Mouse (Mus musculus) spleen, embryonic (tissue): ENCODE measurements around the gene Arhgef3.

ENCODE experiments used
- CTCF ChIA-PET: fragments of 350-600 bp; sonication (Branson Sonifier 250); formaldehyde crosslinking; loops from one replicate; lab custom pipeline; 2022; lab: Charles Lee

Arhgef3 gene

GRCm38 (mm10) chr14:27358202-27358601 lies 243.5 kb downstream of the Arhgef3 start:
- CTCF ChIA-PET: interaction anchor here (0.7 kb wide), 1 partner anchor 17 kb away, joined by 3 read pairs; no protein-coding TSS in a partner anchor

GRCm38 (mm10) chr14:27360849-27361248 lies 246.2 kb downstream of the Arhgef3 start:
- CTCF ChIA-PET: interaction anchor here (0.5 kb wide), 1 partner anchor 16 kb away, joined by 3 read pairs; no protein-coding TSS in a partner anchor

- CTCF ChIA-PET: interaction anchor here (0.5 kb wide), 1 partner anchor 16 kb away, joined by 3 read pairs; no protein-coding TSS in a partner anchor
Measured at GRCm38 (mm10) chr14:27361514-27361913, 246.8 kb downstream of the Arhgef3 start.

- CTCF ChIA-PET: interaction anchor here (0.6 kb wide), 1 partner anchor 63 kb away, joined by 5 read pairs; no protein-coding TSS in a partner anchor
Measured at GRCm38 (mm10) chr14:27364668-27365257, 250.1 kb downstream of the Arhgef3 start.

GRCm38 (mm10) chr14:27367117-27367711 lies 252.5 kb downstream of the Arhgef3 start:
- CTCF ChIA-PET: interaction anchor here (0.8 kb wide), 1 partner anchor 28 kb away, joined by 3 read pairs; no protein-coding TSS in a partner anchor

- CTCF ChIA-PET: interaction anchor here (0.8 to 1.3 kb wide), 2 partner anchors 14 to 20 kb away, joined by 3 to 9 read pairs; no protein-coding TSS in a partner anchor
Measured at GRCm38 (mm10) chr14:27368619-27369018, 253.9 kb downstream of the Arhgef3 start.

GRCm38 (mm10) chr14:27369503-27369902 lies 254.8 kb downstream of the Arhgef3 start:
- CTCF ChIA-PET: interaction anchor here (0.5 to 1.3 kb wide), 4 partner anchors 14 to 27 kb away, joined by 3 to 9 read pairs (median 4); no protein-coding TSS in a partner anchor

GRCm38 (mm10) chr14:27371669-27372076 lies 257.0 kb downstream of the Arhgef3 start:
- CTCF ChIA-PET: no interaction called here

GRCm38 (mm10) chr14:27373498-27373897 lies 258.8 kb downstream of the Arhgef3 start:
- CTCF ChIA-PET: interaction anchor here (0.6 kb wide), 1 partner anchor 28 kb away, joined by 6 read pairs; no protein-coding TSS in a partner anchor

GRCm38 (mm10) chr14:27376115-27376648 lies 261.5 kb downstream of the Arhgef3 start:
- CTCF ChIA-PET: interaction anchor here (1.2 kb wide), 1 partner anchor 13 kb away, joined by 3 read pairs; no protein-coding TSS in a partner anchor

- CTCF ChIA-PET: interaction anchor here (0.7 kb wide), 1 partner anchor 37 kb away, joined by 6 read pairs; no protein-coding TSS in a partner anchor
Measured at GRCm38 (mm10) chr14:27378669-27379068, 264.0 kb downstream of the Arhgef3 start.

GRCm38 (mm10) chr14:27379404-27379803 lies 264.7 kb downstream of the Arhgef3 start:
- CTCF ChIA-PET: interaction anchor here (0.7 kb wide), 1 partner anchor 37 kb away, joined by 6 read pairs; no protein-coding TSS in a partner anchor

- CTCF ChIA-PET: interaction anchor here (0.6 to 1.2 kb wide), 2 partner anchors 10 to 12 kb away, joined by 3 read pairs; no protein-coding TSS in a partner anchor
Measured at GRCm38 (mm10) chr14:27381459-27381858, 266.8 kb downstream of the Arhgef3 start.

- CTCF ChIA-PET: no interaction called here
Measured at GRCm38 (mm10) chr14:27383321-27383830, 268.7 kb downstream of the Arhgef3 start.

- CTCF ChIA-PET: no interaction called here
Measured at GRCm38 (mm10) chr14:27384143-27384542, 269.4 kb downstream of the Arhgef3 start.

- CTCF ChIA-PET: interaction anchor here (0.8 to 1.1 kb wide), 2 partner anchors 13 to 19 kb away, joined by 3 to 9 read pairs; no protein-coding TSS in a partner anchor
Measured at GRCm38 (mm10) chr14:27388616-27389015, 273.9 kb downstream of the Arhgef3 start.

GRCm38 (mm10) chr14:27389722-27390121 lies 275.0 kb downstream of the Arhgef3 start:
- CTCF ChIA-PET: interaction anchor here (0.6 to 1.1 kb wide), 3 partner anchors 10 to 87 kb away, joined by 3 to 10 read pairs (median 3); no protein-coding TSS in a partner anchor

- CTCF ChIA-PET: interaction anchor here (0.6 to 1.1 kb wide), 5 partner anchors 9 to 56 kb away, joined by 3 to 10 read pairs (median 3); no protein-coding TSS in a partner anchor
Measured at GRCm38 (mm10) chr14:27390663-27391062, 276.0 kb downstream of the Arhgef3 start.

- CTCF ChIA-PET: no interaction called here
Measured at GRCm38 (mm10) chr14:27391776-27392308, 277.1 kb downstream of the Arhgef3 start.

GRCm38 (mm10) chr14:27392660-27393059 lies 278.0 kb downstream of the Arhgef3 start:
- CTCF ChIA-PET: interaction anchor here (0.7 kb wide), 1 partner anchor 11 kb away, joined by 3 read pairs; no protein-coding TSS in a partner anchor

- CTCF ChIA-PET: interaction anchor here (0.5 to 0.9 kb wide), 2 partner anchors 14 to 24 kb away, joined by 3 to 5 read pairs; no protein-coding TSS in a partner anchor
Measured at GRCm38 (mm10) chr14:27393806-27394205, 279.1 kb downstream of the Arhgef3 start.
